Mouse (Mus musculus) kidney, postnatal 4 days (tissue): Measurements from ENCODE around the gene Bcl3.

Experiments used
- DNase-seq, 2 experiments: peaks; one replicate each; pipeline ENCODE4 v3.0.0; 2021; ENCODE audit warnings: mixed read lengths in 2 of 2

The Bcl3 gene

DNA sequence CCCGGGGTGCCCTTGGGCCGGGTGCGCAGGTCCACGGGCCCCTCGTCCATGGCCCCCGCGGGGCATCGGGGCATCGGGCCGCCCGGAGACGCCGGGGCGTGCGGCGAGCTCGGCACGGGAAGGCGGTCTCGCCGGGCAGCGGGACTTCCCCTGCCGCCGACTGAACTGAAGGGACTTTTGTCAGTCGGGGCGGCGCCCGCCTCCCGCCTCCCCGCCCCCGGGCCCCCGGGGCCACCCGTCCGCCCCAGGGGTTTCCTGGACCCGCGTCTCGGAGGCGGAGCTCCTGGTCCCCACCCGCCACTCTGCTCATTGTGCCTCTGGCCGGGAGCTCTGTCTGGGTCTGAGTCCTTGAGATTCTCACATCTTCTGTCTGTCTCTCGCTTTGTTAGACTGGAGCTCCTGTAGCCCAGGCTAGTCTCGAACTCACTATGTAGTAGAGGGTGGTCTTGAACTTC, at the start of gene Bcl3:
TSS of gene Bcl3 (minus strand) at position 167 of the 455 bp plus-strand sequence.
- DNase-seq: peak; percentile 64 to 77

- DNase-seq: peak; percentile 67 to 70
Measured at GRCm38 (mm10) chr7:19871943-19872601, 49.5 kb upstream of the Bcl3 start.

- DNase-seq: peak in 1 of 2 experiments; percentile 28
Measured at GRCm38 (mm10) chr7:19871137-19871621, 48.6 kb upstream of the Bcl3 start.

DNA sequence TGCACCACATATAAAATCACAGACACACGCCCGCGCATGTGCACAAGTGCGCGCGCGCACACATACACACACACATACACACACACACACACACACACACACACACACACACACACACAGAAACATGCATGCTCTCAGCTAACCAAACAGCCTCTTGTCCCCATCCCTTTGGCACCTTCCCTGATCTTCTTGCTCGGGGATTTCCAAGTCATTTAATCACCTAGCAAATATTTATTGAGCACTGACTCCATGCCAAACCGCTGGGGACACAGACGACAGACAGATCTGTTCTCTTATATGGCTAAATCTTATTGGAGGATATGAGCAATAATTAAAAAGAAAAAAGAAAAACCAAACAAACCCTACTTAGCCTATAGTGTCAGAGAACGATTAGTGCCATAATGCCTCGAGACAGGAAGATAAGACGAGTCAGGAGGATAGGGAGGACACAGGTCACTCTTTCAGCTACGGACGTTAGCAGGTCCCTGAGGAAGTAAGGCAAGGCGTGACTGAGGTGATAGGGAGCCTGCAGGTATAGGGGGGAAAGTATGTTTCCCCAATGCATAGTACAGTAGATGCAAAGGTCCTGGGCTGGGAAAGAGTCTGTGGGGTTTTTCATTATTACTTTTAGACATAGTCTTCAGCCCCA, 45.3 kb upstream of the Bcl3 start:
- no peak for DNase-seq

DNA sequence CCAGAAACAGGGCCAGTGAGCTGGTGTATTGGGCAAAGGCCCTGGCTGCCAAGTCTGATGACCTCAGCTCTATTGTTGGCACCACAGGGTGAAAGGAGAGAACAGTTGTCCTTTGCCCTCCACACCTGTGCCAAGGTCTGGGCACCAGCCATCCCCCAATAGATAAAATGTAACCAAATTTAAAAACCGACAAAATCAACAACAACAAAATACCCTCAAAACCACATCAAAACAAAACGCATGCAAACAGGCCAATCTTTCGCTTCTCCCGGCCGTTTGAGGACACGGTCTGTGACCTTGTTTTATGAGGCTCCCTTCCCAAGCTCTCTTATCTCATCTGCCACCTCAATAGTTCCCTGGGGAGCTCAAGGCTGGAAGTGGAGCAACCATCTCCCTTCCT, 43.9 kb upstream of the Bcl3 start:
- no peak for DNase-seq

- DNase-seq: no peak
Measured at GRCm38 (mm10) chr7:19865246-19866036, 42.9 kb upstream of the Bcl3 start.

DNA sequence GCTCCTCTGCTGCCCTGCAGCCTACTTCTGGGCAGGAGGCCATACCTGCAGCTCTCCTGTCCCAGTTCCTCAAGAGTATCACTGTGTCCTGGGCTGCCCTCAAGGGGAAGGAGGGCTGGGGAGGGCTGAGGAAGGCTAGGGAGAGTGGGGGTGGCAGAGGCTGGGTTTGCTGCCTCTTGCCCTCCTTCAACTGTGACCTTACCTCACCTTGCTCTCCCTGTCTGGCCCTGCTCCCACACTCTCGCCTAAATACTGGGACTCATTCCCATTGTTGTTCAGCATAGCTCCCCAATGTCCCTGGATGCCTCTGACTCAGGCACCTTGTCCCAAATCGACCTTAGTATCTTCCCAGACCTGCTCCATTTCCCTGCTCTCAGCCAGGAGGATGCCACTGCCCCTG, 41.7 kb upstream of the Bcl3 start:
- DNase-seq: no peak

DNA sequence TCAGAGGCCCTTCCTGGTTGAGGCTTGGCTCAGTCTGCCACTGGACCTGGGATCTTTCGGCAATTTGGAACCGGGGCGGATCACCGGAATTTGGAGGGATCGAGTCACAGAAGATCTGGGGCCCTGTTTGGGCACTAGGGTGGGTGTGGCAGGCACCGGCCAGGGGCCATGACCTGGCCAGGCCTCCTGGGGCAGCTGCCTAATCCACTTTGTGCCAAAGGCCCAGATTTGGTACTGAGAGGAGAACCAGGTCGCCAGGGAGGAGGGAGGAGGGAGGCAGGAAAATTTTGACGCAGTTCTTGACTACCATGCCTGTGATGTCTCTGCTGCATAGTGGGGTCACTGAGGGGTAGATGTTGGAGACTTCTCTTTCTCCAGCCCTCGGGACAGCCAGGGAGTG, 38.6 kb upstream of the Bcl3 start, which contains the start of gene Ceacam16:
TSS of gene Ceacam16 (minus strand) at position 101 of the 400 bp plus-strand sequence.
- no peak for DNase-seq

DNA sequence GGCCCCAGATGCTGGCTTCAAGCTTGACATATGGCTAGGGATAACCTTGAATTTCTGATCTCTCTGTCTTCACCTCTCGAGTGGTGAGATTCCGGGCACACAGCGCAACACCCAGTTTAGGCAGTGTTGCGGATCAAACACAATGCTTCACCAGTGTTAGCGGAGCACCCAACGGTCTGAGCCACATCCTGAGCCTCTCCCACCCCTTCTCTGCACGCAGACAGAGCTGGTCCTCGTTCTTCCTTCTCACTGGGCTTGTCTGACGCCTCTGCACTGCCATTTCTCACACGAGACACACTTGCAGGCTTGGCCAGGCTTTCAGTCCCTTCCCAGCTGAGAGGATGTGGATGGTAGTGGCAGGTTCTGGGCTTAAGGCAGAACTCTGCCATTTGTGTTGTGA, 37.2 kb upstream of the Bcl3 start:
- no peak for DNase-seq

- no peak for DNase-seq
Measured at GRCm38 (mm10) chr7:19856283-19856682, 33.7 kb upstream of the Bcl3 start.

- DNase-seq: no peak
Measured at GRCm38 (mm10) chr7:19855663-19856062, 33.1 kb upstream of the Bcl3 start.

- no peak for DNase-seq
Measured at GRCm38 (mm10) chr7:19853526-19853925, 31.0 kb upstream of the Bcl3 start.

GRCm38 (mm10) chr7:19851858-19852570, 29.4 kb upstream of the Bcl3 start, which contains the start of gene Gm19345:
Gene Gm19345, plus strand, starts transcription at chr7:19852003.
- DNase-seq: peak; percentile 48 to 60

DNA sequence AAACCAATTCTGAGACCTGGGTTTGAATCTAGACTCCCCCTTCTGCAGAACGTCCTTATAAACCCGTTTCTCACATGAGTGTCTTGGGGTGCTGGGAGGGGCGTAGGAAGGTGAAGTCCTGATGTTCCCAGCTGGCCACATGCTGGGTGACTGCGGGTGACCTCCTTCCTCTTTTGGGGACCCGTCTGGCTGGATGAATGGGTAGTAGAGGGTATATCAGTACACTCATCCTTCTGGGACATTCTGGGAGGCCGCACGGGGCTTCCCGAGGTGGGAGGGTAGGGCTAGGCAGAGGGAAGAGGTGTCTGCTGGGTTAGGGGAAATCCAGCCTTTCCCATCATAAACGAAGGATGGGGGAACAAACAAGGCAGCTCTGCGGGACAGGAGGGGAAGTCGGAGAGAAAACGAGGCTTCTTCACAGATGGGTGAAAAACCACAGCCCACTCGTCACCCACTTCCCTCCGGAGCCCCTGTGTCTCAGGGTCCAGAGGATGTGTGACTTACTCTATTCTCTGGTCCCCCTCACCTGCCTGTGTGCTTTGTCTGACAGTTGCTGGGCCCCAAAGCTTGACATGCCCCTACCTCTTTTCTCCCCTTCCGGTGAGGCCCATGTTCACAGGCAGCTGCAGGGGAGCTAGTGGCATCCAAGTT, 22.1 kb upstream of the Bcl3 start:
- no peak for DNase-seq

- peak; percentile 81 to 88 for DNase-seq
Measured at GRCm38 (mm10) chr7:19843561-19843960, 21.0 kb upstream of the Bcl3 start.

GRCm38 (mm10) chr7:19842885-19843504, 20.4 kb upstream of the Bcl3 start:
- DNase-seq: peak; percentile 49 to 73

- no peak for DNase-seq
Measured at GRCm38 (mm10) chr7:19841686-19842413, 19.3 kb upstream of the Bcl3 start.

DNA sequence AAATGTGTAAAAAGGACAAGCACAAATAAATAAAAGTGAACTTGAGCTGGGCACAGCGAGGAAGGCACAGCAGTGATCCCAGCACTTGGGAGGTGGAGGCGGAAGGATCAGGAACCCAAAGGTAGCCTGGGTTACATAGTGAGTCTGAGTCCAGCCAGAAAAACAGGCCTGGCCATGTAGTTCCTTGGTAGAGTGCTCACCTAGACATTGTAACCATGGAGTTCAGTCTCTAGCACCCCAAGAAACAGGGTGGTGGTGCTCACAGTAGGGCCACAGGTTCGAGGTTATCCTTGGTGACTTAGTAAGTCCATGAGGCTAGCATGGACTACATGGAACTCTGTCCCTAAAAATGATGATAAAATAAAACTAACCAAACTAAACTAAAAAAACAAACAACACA, 18.4 kb upstream of the Bcl3 start:
- DNase-seq: no peak

DNA sequence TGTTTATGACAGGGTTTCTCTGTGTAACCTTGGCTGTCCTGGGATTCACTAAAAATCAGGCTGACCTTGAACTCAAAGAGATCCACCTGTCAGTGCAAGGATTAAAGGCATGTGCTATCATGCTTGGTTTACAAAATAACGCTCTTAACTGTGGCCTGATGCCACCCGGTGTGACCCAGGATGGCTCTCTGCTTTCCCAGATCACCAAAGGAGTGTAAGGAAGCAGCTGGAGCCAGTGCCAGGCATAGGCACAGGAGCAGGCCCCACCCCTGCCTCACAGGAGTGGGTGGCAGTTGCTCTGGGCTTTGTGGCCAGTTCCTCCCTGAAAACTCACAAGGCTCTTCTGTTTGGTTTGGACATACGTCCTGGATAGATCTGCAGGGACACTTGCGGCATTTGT, 17.8 kb upstream of the Bcl3 start:
- no peak for DNase-seq

- no peak for DNase-seq
Measured at GRCm38 (mm10) chr7:19836843-19837242, 14.3 kb upstream of the Bcl3 start.

DNA sequence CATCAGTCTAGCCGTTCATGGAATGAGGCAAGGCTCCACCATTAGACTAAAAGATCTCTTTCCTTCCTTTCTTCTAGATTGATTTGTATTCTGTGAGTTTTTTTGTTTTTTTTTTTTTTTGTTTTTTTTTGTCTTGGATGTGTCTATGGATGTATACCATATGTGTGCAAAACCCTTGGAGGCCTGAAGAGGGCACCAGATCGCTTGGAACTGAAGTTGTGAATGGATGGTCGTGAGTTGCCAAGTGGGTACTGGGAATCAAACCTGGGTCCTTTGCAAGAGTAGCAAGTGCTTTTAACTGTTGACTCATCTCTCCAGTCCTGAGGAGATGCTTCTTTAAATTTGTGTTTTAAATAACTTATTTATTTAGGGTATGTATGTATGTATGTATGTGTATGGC, 11.5 kb upstream of the Bcl3 start:
- DNase-seq: no peak
